Mouse (Mus musculus) embryo, embryonic 9.5 days (tissue): ENCODE measurements at regions not wholly inside any gene's neighbourhood (a gene's known extent, or its start where the extent isn't known, plus 50 kb on each side); places are given as distances from the start of the nearest gene placed in this dataset.

Experiments
- DNase-seq: peaks from one replicate; pipeline ENCODE4 v3.0.0-alpha.2; 2017; ENCODE audit errors: extremely low spot score

DNA sequence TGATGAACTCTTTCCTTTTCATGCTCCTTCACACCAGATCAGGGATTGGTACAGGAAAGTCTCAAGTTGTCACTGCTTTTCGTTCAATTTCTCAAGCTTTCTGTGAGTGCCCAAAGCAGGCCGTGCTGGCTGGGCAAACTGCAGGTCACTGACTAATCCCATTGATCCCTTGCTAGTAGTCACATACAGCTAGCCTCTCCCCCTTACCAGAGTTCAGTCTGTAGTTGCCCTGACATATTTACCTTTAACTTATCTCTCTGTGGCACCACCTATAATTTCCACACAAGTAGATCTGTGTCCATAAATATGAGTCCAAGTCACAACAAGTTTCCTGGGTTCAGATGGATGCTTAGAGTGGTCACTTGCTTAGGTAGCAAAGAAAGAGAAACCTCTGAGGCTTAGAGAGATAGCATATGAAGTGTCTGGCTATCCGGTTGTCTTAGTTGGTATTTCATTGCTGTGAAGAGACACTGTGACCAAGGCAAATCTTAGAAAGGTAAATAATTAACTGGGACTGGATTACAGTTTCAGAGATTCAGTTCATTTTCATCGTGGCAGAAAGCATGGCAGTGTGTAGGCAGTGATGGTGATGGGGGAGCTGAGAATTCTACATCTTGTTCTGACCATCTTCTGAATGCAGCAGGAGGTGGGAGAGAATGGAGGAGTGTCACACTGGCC lies 362.8 kb upstream of the Pcsk5 start:
- DNase-seq = no peak

DNA sequence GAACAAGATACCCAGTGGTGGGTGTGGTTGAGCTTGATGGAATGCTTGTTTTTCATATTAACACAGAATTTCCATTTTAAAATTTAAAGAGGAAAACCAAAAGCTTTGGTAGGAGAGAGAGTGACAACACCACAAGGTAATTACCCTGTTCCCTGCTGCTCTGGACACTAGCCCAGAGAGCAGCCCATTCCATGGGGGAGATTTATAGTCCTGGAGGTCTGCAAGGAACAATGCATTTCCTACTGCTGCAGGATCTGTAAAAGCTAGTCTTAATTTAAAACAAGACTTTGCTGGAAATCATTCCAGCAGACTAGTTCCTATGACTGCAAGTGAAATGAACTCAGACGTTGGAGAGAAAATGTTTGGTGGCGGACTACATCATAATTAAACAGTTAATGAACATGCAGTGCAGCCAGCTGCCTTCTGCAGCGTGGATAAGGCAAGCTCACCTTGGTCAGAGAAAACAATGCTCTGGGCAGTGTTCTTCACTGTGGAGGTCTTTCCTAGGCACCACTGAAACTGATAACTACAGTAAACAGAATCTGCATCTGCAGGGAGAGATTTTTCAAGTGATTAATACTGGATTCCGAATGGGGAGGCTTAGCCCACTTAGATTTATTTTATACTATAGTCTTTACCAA lies 351.8 kb upstream of the Pcsk5 start:
- peak; percentile 17 for DNase-seq

DNA sequence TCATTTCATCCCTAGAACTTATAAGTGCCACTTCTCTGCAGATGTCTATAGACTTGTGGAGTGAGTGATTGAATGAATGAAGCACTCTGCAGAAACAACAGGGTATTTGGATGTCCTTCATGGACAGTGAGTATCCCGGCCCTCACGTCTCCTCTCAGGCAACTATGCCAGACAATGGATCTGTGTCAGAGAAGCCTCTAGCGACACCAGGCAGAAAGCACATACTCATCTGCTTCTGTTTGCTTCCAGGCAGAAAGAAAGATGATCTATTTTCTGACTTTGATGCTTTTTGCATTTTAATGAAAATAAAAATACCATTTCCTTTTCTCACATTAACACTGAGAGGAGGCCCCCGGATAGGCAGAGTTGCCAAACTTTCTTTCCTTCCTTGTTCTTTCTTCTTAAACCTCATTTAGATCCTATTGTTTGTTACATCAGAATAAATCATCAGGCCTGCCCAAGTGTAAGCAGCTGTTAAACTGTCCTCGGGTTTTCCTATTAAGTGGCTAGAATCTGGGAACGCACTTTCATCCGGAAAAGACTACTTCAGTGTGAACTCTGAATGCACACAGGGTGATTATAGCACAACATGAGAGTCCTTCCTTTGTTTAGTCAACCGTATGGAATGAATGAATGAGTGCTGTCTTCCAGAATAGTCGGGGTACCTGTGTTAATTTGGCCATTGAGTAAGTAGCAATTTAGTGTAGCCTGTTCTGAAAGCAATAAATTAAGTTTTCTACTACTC lies 350.9 kb upstream of the Pcsk5 start:
- DNase-seq = no peak

DNA sequence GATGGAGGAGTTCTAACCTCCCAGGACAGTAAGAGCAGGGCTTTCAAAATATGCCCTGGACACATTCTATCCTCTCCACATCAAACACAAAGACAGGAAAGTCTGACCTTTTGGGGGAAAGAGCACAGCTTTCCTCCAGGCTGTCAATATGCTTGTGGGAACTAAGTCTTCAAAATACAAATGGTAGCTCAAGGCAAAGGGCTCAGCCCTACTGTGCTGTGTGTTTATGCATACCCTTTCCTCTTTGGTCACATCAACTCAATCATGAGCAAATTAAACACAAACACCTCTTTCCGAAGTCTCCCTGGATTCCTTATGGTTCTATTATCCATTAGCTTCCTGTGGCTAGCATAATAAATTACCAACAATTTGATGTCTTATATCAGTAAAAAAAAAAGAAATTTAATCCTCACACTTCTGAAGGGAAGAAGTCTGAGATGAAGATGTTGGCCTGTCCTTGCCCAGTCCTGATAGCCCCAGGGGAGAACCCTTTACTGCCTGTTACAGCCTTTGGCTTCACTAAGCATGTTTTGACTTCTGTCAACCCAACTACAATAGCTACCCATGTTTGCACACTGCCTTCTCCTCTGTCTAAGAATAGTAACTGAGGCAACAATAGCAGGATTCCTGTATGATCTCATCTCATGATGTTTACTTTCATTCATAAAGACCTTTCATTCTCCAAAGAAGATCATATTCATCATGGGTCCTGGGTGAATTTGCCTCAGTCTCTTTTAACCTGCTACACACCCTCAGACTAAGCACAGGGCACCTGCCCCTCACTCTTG lies 348.5 kb upstream of the Pcsk5 start:
- no peak for DNase-seq

DNA sequence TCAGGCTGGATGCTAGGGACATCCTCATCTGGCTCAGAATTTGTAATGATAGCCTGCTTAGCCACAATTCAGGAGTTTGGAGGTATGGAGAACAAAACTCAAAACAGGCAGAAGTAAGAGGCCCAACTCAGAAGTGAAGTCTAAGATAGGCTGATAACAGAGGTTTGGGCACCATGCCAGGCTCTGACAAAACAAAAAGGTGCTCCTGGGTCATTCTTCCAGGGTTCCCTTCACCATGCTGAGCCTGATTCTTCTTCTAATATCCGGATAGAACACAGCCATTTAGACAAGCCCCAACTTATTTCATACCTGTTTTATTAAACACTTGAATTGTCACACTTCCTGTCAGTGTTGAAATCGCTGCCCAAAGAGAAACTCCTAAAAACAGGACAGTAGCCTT lies 347.8 kb upstream of the Pcsk5 start:
- no peak for DNase-seq

DNA sequence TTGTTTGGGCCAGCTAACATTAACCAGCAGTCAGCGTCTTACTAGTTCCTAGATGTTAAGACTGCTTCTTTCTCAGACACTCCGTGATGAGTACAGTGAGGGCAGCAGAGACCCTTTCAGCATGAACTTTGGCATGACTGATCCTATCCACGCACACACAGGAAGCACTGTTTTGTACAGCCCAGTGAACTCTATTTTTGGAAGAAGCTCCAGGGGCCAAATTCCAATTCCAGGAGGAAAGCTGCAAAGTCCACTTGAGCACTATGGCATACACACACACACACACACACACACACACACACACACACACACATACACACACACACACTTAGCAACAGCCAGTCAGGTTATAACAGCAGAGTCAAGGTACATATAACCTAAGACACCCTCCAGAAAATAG lies 338.8 kb upstream of the Pcsk5 start:
- DNase-seq = no peak

DNA sequence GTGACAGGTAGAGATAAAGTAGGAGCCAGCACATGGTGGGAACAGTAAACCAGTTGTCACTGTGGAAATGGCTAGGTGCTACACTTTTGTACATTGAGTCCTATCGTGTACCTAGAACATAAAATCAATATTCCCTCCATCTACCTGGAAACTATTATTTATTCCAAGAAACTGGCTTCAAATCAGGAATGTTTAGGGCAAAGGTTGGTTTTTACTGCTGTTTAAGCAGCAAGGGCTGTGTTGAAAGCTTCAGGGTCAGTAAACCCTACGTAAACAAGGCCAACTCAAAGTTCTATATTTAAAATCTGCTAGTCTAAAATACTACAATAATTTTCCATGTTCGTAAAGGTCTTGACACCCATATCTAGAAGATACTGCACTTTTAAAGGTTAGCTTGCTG lies 309.1 kb upstream of the Pcsk5 start:
- DNase-seq = no peak

DNA sequence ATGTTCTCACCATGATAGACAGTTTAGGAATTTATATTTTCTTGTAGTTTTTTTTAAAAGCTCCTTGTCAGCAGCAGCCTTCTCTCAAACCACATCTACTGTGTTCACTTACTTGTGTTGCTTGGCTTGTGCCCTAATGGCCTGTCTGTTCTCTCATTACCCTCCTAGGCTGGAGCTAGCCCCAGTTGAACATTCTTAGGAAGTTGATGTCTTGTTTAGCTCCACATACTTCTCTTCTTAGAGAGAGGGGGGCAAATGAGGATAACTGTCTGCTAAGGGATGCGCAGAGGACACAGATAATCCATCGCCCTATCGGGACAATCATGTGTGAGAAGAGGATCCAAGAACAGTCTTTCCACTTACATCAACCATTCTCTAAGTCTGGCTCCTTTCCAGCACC lies 293.5 kb upstream of the Pcsk5 start:
- no peak for DNase-seq

DNA sequence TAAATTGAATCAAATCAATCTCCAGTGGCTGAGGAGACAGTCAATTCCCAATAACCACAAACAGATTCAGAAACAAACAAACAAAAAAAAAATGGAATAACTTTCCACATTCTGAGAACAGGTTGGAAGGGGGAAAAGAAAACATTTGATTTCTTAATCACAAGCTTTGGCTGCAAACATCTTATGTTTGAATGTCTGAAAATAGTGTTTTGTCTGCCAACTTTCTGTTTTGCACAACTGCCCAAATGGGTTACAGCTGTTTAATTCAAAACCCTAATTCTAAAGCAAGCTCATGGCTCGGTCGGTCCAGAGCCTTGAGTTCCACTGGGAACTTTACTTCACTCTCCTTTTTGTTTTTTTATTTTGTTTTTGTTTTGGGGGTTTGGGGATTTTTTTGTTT lies 291.4 kb upstream of the Pcsk5 start:
- no peak for DNase-seq

DNA sequence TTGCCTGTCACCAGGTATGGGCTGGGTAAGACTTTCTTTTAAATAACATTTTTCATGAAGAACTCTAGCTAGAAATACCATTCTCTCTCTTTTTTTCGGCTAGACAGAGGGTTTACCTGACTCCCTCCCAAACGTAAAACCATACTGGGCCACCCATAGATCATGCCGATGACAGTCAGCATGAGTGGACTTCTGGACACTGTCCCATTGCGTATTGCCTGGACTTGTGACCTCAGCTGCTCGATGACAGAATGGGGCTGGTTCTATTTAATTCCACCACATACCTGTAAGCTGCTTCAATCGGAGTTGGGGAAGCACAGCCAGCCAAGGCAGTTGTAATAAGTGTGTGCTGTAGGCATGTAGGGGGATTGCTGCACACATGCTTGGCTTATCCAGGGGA lies 268.8 kb upstream of the Pcsk5 start:
- no peak for DNase-seq

DNA sequence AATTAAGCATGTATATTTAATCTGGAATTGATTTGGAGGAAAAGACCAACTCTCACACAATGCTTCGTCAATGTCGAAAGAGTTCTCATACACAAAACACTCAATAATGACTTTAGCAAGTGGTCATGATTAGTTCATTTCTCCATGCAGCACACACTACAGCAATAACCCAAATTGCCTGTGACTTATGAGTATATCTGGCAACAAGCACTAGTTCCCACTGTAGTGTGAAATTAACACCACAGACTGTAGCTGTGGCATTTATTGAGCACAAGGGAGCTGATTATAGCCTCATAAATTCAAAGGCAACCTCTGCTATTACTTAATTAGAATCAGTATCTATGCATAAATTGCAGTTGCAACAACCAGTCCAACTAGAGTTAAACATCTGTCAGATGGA lies 267.2 kb upstream of the Pcsk5 start:
- DNase-seq = no peak

DNA sequence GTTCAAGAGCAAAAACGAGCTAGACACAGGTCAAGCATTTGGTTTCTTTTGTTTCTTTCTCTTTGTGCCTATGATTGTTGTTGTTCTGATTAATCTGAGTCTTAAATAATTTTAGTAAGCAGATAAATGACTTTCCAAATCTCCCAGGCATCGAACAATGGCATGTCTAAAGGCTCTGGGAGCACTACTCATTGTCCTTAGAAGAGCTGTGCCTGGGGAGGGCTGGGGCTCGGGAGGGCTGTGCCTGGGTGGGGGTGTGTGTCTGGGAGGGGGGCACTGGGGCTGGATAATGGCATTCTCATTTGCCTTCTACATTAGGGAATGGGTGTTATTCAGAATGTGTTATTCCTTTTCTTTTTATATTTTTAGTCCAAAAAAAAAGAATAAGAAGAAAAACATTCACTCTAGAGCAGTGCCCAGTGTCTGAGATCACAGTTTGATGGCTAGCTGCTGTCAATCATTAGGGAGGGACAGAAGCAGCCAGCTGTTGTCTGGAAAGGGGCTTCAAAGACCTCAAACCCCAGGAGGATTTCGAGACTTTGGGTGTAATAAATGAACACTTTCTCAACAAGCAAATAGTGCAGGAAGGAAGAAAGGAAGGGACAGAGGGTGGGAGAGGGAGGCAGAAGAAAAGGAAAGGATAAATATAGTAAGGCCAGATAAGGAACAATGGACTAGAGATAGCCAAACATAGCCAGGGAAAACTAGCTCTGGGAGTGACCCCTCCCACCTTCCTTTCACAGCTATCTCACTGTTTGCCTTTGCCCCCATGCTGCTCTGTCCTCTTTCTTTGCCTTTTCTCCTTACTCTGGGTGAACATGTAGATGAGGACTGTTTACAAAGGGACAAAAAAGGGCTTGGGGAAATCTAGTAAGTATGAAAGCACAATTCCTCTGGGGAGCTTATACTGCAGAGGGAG lies 264.2 kb upstream of the Pcsk5 start:
- peak; percentile 30 for DNase-seq

DNA sequence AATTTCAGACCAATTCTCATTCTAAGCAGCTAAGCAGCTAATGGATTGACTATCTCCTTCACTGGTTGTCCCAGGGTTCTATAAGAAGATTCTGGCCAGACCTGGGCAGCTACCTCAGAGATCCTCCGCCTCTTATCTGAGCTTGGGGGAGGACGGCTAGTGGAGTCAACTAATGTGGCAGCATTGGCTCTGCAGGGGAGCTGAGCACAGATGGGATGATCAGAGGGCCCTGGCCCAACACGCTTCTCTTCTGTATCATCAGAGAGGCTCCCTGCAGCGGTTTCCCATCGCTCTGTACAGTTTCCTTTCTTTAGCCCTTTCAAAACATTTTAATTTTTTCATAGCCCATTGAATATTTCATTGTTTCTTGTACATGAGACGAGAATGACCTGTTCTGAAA lies 245.9 kb upstream of the Pcsk5 start:
- DNase-seq = no peak

DNA sequence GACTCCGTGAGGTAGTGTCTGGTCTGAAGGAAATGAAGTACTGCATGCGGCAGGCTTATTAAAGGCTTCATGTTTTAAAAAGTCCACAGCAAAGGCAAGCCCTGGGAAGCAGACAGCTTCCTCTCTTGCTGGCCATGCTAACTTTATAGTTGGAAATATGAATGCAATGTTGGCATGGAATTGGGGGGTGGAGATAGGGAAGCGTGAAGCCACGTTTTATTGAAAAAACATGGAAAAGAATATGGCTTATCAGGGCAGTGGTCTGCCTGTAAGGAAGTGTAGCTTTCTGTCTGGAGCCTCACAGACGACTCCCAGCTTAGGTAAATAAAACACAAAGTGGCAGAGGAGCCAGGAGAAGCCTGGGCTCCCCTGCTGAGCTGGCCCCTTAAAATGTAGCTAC lies 231.5 kb upstream of the Pcsk5 start:
- DNase-seq = no peak

DNA sequence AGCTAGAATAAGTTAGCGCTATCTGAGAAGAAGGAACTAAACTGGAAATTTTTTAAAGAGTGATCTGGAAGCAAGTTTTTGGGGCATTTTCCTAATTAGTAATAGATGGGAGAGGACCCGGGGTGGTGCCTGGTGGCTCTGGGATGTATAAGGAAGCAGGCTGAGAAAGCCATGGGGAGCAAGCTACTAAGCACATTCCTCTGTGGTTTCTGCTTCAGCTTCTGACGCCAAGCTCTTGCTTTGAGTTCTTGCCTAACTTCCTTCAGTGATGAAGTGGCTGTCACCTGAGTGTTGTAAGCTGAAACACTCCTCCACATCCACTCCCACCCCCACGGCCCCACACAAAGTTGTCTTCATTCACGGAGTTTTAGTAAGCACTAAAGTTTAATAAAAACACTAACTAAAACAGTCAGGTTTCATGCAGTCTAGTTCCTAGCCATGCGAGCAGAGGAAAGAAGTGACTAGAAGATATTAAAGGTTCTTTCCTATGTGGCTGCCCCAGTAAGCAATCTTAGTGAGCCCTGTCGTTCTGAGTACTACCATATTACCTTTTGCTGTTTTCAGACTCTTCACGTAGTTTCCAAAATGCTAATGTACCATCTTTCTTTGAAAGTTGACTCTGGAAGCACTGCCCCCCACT lies 230.5 kb upstream of the Pcsk5 start:
- no peak for DNase-seq

DNA sequence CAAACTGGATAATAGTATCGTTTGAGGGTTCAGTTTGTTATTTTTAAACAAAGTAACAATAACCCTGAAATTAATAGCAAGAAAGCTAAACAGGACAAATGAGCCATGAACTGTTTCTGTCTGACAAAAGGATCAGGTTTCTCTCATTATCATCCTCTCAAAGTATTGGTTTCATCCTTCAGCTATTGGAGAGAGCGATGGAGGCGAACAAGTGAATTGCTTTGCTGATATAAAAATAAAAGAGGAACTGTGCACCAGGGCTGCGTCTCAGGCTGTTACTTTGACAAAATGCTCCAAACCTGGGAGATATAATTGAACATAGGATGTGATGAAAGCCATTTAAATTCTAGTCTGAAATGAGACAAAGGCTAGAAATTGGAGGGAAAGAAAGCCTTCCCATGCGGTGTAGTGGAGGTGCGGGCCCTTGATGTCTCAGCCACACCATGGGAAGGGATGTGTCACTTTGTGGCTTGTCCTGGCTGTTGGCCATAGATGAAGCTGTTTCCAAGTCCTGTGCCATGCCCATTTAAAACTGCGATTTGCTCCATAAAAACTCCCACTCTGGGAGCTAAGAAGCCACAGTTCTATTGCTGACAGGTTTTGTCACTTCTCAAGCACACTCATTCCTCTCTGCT lies 219.9 kb upstream of the Pcsk5 start:
- no peak for DNase-seq

DNA sequence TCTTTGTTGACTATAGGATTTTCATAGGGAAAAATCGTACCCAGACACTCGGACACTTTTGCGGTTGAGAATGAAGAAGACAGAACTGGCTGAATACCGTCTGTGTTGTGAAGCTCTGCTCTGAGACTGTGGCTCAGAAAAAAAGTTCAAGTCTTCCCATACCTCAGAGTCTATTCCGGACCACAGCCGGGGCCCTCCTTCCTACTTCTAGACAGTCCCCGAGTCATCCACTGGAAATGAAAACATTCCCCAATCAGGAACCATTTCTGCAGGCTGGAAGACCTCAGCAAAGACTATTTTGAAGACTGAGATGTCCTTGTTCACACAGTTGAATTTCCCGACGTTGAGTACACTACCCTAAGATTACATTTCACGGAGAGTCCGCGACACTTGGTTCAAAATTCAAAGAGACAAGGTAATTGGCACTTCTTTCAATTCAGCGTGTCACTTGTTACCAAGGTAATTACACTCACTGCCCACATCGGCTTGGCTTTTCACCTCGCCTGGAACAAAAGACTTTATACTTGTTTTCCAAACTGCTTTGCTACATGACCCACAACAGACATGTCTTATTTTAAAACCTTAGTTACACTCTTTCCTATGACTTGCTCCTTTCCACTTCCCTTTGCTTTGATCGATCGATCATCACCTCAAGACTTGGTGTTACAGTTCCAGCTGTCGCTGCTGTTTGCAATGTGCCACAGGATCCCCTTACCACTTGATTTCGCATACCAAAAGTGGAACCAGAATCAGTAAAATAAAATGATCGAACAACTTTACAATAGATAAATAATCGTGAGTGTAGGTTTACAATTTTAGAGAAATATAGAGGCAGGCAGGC lies 219.2 kb upstream of the Pcsk5 start:
- DNase-seq = no peak

DNA sequence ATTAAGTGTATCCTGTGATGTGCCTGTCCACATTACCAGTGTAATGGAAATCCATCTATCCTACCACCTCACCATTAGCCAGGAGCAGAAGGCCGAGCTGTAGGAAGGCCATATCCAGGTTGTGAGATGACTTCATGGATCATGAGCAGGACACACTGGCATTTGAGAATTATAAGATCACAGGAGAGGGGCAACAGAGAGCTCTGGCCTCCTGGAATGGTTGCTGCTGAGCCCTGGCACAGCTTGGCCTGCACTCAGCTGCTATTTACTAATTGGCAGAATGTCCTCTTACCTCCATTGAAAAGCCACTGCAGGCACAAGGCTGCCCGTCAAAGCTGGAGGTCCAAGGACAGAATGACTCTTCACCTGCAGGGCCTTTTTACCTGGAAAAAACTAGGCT lies 212.9 kb upstream of the Pcsk5 start:
- DNase-seq = no peak

DNA sequence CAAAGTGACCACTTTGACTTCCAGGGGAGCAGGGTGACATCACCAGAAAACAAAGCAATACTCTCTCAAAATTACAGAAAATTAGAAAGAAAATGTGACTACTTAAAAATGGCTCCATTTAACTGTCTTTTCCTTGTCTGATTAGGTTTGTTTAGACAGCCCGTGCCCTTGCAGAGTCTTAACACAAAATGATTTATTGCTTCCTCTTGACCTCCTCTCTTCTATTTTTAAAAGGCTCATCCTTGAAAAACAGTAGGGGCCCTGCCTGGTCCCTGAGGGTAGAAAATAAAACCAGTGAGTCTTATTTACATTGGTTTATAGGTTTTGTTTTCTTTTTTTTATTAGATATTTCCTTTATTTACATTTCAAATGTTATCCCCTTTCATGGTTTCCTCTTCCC lies 196.8 kb upstream of the Pcsk5 start:
- no peak for DNase-seq
